Mouse (Mus musculus): Measurements from ENCODE around the gene Nxf3.
A peak's percentile ranks its signal among the peaks of the same experiment; 100 is the strongest.

Gene Nxf3

DNA sequence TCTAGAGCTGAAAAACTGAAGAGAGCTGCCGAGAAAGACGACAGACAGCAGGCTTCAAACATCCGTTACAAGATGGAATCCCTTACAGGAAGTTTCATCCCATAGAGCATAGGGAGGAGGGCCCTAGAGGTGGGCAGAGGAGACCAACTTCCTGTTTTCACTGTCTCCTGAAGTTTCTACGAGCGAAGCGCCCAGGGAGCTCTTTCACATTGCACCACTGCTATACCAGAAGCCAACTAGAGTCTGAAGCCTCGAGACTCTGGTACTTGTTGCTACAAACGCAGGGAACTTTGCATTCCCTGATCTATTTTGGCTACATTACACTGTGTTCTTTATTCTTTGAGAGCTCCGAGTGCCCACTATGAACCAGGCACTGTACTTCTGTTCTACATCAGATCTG lies at the start of gene Nxf3:
Nxf3 (minus strand) TSS at position 101 of the 400 bp plus-strand sequence.
- no peak for DNase-seq (ENCODE audit: inconsistent age in 2 of 2, low spot score in 1 of 2)

DNA sequence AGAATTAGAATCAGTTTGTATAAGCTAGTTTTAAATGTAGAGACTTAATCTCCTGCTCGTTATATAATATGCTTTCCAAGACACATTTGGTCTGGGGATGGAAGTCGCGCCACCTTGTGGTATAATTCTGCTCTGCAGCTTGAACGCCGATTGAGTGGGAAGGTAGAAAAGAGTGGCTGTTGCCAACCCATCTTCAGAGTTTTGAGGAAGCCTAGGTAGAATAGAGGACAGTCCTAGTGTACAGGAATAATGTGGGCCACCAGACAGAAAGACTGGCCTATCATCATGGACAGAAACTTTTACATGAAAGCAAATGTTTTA lies 42.6 kb upstream of the Nxf3 start:
- peak; percentile 27 to 66 for DNase-seq (ENCODE audit: inconsistent age in 2 of 2, low spot score in 1 of 2)

DNA sequence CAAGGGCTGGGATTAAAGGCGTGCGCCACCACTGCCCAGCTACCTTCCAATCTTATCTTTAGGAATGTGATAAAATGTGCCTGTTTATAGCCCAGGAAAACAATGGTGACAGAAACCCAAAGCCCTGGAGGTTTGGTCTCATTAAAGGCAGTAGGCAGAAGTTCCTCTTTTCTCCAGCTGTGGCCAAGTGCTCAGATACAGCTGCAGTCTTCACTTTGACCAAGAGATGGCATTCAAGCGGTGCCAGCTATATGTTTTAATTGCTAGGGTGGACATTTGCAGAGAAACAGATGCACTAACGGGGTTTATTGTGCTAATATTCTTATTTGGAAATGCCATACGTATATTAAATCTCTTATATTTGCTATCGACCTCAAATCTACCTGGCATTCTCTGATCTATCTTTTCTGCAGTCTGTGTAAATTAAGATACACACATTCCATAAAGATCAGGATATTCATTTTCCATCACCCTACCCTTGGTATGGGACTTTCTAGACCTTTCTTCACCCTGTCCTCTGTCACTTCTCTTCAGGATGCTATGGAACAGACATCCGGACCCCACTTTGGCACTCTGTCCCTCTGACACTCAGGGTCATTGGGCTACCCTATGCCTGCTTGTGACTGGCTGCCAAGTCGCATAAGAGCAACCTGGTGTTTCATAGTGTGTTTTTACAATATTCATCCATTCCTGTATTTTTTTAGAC lies 42.1 kb upstream of the Nxf3 start:
- no peak for DNase-seq (ENCODE audit: inconsistent age in 2 of 2, low spot score in 1 of 2)

DNA sequence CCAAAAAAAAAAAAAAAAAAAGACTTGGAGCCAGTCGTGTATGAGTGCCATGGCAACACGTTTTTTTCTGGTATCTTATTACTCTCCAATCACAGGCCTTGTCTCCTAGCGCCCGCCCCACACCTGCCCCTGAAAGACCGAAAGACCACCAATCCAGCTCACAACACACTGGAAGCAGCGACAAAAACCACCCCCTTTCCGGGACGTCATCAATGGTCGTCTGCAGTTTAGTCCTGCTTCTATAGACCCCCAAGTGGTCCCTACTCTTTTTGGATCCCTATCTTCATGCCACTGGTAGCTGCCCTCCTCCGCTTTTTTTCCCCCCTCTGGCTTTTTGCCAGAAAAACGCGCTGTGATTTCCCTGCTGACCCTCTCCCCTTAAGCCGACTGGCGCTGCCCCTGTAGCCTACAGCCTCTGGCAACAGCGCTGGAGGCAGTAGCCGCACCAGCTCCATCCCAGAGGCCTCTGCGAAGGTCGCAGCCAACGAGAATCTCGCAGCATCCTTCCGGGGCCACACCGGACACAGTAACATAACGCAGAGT lies 30.4 kb upstream of the Nxf3 start:
- peak; percentile 34 to 36 for DNase-seq (ENCODE audit: inconsistent age in 2 of 2, low spot score in 1 of 2)

DNA sequence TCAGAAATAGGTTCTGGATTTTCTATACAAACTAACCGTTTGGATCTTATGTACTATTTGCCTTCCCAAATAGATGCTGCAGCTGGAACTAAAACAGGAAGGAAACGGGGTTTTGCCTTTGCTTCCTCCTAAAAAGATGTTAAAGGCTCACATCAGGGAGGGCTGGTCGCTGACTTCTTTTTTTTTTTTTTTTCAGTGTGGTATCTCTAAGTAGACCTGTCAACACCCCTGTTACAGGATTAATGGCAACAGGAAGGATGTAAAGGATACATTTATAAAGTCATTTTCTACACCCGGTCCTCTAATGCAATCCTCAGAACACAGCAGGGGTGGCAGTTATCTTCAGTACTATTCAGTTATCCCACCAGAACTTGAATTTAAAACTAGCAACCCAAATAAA lies 30.0 kb upstream of the Nxf3 start:
- DNase-seq (ENCODE audit: inconsistent age in 2 of 2, low spot score in 1 of 2), result no peak

DNA sequence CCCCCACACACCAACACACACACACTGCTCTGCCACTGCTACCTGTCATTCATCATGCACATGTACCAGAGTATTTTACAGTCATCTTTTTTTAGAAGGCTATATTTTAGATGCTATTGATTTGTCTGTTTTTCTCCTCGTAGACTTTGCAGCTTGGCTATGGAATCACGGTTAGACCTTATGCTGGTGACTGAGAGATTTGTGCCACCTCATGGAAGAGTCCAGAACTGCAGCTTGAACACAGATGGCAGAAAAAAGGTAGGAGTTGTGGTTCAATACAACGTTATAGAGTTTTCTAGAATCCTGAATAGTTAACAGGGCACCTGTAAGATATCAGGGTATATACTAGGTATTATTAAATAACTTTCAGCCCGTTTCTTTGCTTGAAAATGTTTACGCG lies 22.9 kb upstream of the Nxf3 start:
- peak; percentile 9 to 65 for DNase-seq (ENCODE audit: inconsistent age in 2 of 2, low spot score in 1 of 2)

DNA sequence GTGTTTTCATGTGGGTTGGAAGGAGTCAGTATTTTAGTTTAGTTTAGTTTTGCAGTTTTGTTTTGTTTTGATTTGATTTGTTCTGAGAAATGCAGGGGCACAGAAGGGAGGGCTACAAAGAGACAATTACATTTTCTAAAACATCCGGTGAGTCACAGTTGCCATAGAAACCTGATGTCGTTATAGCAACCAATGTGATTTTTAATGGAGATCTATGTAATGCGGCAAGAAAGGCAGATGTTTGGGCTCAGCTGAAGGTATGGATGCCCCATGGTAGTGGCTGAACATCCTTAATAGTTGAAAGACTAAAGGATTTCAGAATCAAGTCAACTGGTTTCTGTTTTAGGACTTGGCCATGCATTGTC lies 19.7 kb upstream of the Nxf3 start:
- DNase-seq (ENCODE audit: inconsistent age in 2 of 2, low spot score in 1 of 2), result no peak

DNA sequence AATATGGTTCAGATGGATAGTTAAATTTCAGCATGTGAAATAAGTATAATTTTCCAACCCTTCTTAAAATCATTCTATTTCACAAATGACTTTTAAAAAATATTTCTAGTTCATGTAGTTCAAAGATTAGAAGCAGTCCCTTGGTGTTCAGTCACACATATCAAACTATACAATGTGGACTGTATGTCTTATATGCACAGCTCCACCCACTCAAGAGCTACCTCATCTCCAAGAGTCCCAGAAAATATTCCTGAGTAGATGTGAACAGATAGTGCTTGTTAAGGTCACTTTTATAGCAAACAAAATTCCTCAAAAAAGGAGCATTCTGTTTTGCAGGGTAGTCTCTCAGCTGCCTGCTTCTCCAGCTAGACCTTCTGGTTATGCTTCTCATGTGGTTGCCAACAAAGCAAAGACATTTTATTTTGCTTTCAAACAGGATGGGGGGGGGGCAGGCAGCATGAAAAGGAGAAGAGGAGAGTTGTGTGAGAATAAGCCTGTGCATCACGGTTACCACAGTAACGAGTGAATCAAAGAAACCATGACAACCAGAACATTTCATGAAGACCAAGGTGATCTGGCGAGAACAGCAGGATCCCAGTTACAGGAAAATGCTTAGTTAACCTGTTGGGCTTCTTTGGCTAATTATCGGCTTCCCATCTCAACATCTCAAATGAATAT lies 19.1 kb upstream of the Nxf3 start:
- no peak for DNase-seq (ENCODE audit: inconsistent age in 2 of 2, low spot score in 1 of 2)

DNA sequence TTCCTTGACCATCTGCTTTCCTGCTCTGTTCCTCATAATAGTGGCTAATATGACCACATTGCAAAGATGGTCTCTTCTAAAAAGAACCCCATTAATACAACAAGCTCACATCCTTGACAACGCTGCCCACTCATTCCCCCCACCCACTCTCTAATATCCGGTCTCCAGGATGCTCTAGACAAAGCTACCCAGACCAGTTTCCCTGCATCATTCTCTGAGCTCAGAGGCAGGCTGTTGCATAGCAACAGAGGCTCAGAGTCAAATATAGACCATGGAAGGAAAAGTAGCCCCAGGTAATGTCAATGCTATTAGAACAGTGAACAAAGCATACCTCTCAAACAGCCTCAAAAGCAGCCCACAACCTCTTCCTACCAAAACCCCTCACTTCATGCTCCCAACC lies 9.4 kb upstream of the Nxf3 start:
- no peak for DNase-seq (ENCODE audit: inconsistent age in 2 of 2, low spot score in 1 of 2)

DNA sequence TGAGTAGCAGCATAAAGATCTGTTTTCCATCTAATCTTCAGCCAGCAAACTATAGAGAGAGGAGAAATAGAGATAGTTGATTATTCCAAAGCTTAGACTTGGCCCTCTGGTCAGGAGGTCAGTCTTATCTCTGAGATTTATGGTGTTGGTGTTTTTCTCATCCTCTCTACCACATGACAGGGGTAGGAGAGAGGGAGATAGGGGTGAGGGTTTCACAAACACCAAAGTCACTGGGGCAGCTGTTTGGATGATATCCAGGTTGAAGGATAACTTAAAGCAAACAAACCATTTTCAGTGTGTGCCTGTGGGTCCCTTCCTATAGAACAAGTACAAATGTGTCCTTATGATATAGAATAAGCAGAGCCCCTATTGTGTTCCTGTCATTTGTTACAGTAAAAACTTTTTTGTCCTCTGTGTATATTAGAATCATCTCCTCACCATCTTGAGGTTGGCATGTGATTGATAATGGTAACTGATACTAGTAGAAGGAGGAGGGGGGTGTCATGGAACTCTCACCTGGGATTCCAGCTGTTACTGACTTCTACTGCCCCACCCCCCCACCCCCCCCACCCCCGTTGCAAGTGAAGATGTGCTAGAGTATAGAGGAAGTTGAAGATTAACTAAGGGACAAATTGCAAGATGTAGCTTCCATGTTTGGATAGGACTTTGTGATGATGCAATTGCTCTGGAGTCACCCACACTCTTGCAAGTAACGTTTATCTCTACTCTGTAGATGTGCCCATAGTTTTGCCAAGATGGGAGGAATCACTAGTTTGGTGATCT lies 7.6 kb upstream of the Nxf3 start:
- no peak for DNase-seq (ENCODE audit: inconsistent age in 2 of 2, low spot score in 1 of 2)

DNA sequence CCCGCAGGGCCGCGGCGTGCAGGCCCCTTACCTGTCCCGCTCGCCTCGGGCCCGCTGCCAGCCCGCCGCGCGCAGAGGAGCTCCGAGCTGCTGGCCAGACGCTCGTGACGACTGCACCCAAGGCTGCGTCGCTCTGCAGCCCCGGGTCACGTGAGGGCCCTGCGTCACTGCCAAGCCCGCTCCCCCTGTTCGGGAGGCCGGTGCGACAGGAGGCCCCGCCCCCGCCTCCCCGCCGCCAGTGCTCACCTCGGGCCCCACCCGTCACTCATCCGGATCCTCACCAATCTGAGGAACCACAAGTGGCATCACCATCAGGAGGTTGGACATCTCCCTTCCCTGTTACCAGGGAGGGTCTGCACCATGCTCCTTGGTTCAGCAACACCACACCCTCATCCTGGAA lies 17.0 kb downstream of the Nxf3 start, which contains the start of gene Bex2:
Bex2 (minus strand) TSS at position 217 of the 400 bp plus-strand sequence.
- DNase-seq (ENCODE audit: inconsistent age in 2 of 2, low spot score in 1 of 2), result peak; percentile 6 to 22

DNA sequence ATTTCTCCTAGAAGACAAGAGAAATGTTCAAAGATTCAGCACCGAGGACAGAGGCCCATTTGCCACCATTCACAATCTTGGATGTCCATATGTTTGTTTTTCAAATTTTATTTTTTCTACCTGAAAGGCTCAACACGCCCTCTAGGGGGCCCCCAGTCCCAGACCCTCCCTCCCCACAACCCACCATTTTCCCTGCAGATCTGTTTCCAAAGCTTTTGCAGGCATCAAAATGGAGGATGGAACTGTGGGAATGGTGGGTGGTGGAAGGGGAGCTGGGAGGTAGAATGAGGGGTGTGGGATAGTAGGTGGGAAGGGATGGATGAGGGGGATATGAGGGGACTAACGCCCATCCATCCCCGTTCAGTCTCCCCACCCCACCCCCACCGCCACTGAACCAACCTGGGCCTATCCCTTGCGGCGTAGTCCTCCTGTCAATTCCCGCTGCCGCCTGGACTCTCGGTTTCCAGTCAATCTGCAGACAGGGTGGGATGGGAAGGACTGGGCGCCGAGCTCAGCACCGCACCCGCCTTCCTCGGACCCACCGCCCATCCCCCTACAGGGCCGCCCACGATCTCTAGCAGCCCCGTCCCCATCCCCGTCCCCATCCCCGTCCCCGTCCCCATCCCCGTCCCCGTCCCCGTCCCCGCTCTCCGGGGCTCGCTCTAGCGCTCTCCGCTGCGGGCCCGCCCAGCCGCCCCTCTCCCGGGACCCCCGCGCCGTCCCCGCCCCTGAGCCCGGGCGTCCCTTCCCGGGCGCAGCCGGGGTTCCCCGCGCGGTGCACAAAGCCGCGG lies 17.7 kb downstream of the Nxf3 start:
- DNase-seq (ENCODE audit: inconsistent age in 2 of 2, low spot score in 1 of 2), result peak in 1 of 2 experiments; percentile 2

DNA sequence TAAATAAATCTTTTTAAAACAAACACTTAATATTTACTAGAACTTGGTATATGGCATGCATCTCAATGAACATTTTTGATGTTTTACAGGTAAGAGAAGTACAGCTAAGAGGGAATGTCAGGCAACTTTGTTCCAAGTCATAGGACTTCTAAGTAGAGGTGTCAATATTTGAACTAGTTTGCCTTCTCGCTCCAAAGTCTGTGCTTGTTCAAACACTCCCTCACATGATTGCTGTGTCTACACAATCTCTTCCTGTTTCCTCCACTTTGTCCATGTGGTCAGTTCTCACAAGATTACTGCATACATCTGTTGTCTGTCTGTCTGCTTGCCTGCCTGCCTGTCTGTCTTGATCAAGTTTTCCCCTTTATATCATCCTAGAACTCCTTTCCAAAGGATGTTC lies 24.4 kb downstream of the Nxf3 start:
- DNase-seq (ENCODE audit: inconsistent age in 2 of 2, low spot score in 1 of 2), result no peak

DNA sequence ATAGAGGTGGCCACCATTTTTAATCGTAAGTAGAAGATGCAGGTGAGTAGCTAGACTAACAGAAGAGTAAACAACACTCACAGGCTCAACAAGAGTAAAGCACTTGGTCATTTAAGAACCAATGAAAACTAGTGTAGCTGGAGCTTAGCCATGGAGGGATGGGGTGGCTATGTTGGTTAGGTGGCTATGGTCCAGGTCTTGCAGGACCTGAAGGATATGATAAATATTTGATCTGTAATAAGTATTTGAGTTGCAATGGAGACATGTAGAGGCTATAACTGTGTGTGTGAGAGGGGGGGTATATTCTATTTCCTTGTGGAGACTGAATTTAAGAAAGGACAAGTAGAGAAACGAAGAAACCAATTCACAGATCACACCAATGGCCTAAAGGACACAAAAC lies 33.8 kb downstream of the Nxf3 start:
- no peak for DNase-seq (ENCODE audit: inconsistent age in 2 of 2, low spot score in 1 of 2)

DNA sequence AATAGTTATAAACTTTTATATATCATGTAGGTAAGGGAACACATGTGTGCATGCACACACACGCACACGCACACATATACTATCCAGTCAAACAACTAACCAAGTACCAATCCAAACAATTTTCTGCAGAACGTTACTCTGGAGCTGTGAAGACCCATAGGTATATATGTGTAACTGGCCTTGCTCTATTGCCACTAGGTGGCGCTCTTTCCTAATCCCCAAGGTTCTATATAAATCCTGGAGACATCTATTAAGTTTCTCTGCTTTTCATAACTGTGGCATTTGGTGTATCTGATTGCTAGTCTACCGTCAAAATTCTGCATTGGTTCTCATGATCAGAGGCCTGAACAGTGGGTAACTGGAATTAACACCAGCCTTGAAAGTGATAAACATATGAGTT lies 37.5 kb downstream of the Nxf3 start:
- peak; percentile 29 to 77 for DNase-seq (ENCODE audit: inconsistent age in 2 of 2, low spot score in 1 of 2)

DNA sequence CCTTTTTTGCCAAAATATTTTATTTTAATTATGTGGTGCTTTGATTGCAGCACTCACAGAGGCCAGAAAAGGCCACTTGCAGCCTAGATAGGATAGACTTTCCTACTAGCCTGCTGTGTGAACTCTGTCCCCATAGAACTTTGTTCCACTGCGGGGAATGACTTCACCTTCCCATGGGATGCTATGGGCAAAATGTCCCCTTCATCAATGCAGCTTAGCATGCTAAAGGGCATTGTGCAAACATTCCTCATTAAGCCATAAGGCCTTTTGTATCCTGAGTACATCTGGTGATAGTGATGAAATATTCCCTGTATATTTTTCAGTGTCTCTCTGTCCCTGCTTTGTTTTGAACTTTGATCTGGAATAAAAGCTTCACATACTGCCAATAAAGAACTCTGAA lies 41.3 kb downstream of the Nxf3 start:
- DNase-seq (ENCODE audit: inconsistent age in 2 of 2, low spot score in 1 of 2), result peak in 1 of 2 experiments; percentile 22

DNA sequence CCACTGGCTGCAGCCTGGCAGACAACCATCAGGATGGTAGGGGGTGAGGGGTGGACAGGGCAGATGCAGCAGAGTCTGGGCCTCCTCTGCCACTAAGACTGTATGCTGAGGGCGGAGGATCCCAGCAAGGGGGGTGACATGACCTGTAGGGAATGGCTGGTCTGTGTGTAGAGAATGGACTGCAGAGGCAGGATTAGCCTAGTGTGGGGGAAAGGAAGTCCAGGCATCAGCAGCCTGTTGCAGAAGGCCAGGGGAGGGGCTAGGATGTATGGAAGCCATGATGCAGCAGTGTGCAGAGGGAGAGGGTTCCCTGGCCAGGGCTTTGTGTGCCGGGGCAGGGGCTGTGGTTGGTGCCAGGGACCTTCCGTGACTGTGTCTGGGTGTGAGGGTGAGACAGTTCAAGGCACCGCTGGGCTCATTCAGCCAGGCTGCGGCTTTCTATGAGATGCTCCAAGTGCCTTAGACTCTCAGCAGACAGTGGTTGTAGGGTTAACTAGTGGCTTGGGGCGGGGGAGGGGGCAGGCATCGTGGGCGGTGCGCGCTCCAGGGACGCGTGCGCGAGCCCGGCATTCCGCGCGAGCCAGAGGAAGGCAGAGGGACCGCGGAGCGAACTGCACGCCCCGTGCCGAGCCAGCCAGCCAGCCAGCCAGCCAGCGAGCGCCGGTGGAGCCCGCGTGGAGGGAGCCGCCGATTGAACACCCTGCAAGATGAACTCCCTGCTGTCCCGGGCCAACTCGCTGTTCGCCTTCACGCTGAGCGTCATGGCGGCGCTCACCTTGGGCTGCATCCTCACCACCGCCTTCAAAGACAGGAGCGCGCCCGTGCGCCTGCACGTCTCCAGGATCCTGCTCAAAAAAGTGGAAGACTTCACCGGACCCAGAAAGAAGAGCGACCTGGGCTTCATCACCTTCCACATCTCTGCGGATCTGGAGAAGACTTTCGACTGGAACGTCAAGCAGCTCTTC lies 52.0 kb downstream of the Nxf3 start, which contains the start of gene Arxes1:
Arxes1 (plus strand) TSS at position 569 of the 965 bp plus-strand sequence.
- peak in 1 of 2 experiments; percentile 62 for DNase-seq (ENCODE audit: inconsistent age in 2 of 2, low spot score in 1 of 2)

DNA sequence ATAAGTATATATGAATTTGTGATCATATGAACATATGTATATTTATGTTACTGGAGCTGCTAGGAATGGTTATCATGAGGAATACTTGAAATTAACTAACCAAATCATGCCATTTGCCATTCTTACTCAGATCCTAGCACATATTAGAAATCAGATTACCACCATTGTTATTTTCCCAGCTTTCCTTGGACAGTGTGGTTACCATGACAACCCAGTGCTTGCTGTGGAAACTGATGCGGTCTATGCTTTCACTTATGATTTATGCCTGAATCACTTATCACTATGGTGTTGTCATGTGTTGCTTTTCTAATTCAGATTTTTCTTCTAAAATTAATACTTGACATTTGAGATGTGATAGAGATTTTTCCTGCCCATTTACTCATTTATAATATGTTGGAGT lies 54.7 kb downstream of the Nxf3 start:
- DNase-seq (ENCODE audit: inconsistent age in 2 of 2, low spot score in 1 of 2), result no peak

Measured in adrenal gland, adult (tissue).